Mouse (Mus musculus) ovary, adult 18-20 months (tissue): ENCODE results near the gene Irak4.

Source experiments
- DNase-seq: peaks from one replicate; pipeline ENCODE4 v3.0.0; 2022; ENCODE audit warnings: low spot score, mixed read lengths

Irak4 gene

DNA sequence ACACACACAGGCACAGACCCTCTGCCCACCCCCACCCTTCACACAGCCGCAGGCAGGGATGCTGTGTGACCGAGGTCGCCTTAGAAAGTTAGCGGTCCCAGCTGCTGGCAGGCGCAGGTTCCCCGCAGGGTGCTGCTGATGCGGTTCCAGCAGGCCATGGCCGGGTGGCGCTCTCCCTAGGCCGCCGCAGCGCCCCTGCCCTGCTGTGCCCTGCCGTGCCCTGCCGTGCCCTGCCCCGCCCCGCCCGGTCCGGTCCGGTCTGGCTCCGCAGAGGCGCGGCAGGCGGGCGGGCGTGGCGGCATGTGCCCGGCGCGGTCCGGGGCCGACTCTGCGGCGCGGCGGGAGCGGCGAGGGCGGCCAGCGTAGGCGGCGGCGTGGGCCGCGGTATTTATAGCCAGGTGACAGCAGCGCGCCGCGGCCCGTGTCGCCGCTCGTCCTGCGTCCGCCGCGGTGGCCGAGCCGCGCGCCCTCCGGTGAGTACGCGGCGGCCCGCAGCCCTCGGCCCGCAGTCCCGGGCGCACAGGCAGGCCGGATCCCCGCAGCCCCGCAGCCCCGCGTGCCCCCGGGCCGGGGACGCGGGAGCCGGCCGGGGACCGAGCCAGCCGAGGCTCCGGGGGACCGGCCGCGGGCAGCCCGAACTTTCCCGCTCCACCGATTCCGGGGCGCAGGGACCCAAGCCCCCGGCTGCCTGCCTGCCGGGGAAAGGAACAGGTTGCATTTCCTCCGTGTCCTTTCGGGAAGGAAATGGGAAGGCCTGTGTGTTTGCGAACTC is 85.6 kb downstream of the Irak4 start, which contains the start of gene Tmem117:
TSS of gene Tmem117 (plus strand) at position 403 of the 772 bp plus-strand sequence.
- peak; percentile 8 for DNase-seq

DNA sequence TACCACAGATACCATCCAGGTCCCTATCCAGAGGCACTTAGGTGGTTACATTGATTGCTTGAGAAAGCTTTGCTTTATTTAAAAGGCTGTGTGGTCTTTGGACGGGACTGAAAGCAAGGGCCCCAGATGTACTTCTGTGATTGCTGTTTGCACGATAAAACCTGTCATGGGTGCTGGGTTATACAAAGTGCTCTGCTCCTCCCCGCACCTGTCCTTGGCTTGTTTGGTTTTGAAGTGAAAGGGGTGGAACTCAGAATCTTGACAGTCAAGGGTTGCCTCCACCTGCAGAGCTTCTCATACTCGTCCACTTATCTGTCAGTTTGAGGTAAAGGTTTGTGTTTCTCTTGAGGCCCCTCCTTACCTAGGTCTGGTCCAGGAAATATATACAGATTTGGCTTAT is 87.1 kb downstream of the Irak4 start:
- no peak for DNase-seq
